Mouse (Mus musculus) bone marrow, adult 2 months (tissue): ENCODE data around the gene Stx4a.

ENCODE experiments used
- CTCF ChIP-seq: fragments of 200-500 bp; IDR thresholded peaks from 2 replicates; pipeline ENCODE4 v1.5.1; 2011; ENCODE audit warnings: low read length, control low read depth; ENCODE audit not compliant: control insufficient read depth, insufficient read depth
- POLR2A ChIP-seq: fragments of 200-500 bp; IDR thresholded peaks from 2 replicates; pipeline ENCODE4 v1.6.1; 2011; ENCODE audit warnings: low read depth, mild to moderate bottlenecking, control low read depth, low read length, borderline replicate concordance; ENCODE audit not compliant: control insufficient read depth

DNA sequence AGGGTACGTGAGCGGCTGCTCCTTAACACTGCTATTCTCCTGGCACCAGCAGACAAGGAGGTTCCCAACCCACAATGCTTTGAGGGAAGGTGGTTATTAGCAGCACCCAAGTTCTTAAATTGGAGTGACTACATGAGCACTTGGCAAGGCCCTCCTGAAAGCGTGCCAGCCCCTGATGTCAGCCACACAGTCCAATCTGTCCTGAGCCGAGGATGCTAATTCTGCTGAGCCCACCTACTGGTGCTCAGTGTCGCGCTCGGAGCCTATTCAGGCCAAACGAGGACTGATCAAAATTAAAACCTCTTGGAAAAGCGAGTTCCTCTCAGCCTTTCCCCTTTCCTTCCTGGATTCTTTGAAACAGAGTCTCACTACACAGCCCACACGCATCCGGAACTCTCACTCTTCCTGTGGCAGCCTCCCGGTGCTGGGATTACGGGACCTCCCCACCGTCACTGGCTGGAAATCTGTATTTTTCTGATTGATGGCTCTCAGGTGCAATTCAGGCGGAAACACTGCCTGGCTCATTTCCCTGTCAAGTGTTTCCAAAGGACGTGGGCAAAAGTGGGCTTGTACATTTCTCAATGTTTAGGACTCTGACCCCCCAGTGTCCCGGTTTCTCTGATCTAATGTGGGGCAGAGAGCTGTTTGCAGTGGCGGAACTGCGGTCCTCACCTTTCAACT, 9.7 kb upstream of the Stx4a start:
- TF ChIP-seq CTCF: no peak
- TF ChIP-seq POLR2A: no peak
